Mouse (Mus musculus): ENCODE data around the gene Mindy4. TPM values are rescaled to one million over a fixed set of nuclear protein-coding genes. Genes with fewer than 3 reads are reported as not detected.

The Mindy4 gene
- polyA plus RNA-seq, 1 experiment from 2014 or later: 6.5 TPM

Other genes with a start within 250 kb of the Mindy4 start
- 4.8 and 5.5 TPM in 2 replicates for gene Nod1, start 230.8 kb upstream of the Mindy4 start, polyA plus RNA-seq (2015; fragmentation: Nextera tagmentation; extraction: Ambion mirVana)
- gene Ggct, start 210.4 kb upstream of the Mindy4 start, polyA plus RNA-seq (2015; fragmentation: Nextera tagmentation; extraction: Ambion mirVana): 8.2 and 10.7 TPM in 2 replicates
- gene Gars, start 165.4 kb upstream of the Mindy4 start, polyA plus RNA-seq (2015; fragmentation: Nextera tagmentation; extraction: Ambion mirVana): 170 and 172 TPM in 2 replicates
- 0.26 and 0.37 TPM in 2 replicates for gene Crhr2, start 70.4 kb upstream of the Mindy4 start, polyA plus RNA-seq (2015; fragmentation: Nextera tagmentation; extraction: Ambion mirVana)
- gene Inmt, start 28.3 kb upstream of the Mindy4 start, polyA plus RNA-seq (2015; fragmentation: Nextera tagmentation; extraction: Ambion mirVana): 0.21 and 0.62 TPM in 2 replicates
- 16.4 and 20.0 TPM in 2 replicates for gene Aqp1, start 133.0 kb downstream of the Mindy4 start, polyA plus RNA-seq (2015; fragmentation: Nextera tagmentation; extraction: Ambion mirVana)
- 0.23 and 0.34 TPM in 2 replicates for gene Ghrhr, start 172.9 kb downstream of the Mindy4 start, polyA plus RNA-seq (2015; fragmentation: Nextera tagmentation; extraction: Ambion mirVana)
- gene Adcyap1r1, start 248.6 kb downstream of the Mindy4 start, polyA plus RNA-seq (2015; fragmentation: Nextera tagmentation; extraction: Ambion mirVana): 5.2 and 5.4 TPM in 2 replicates